Comparison of ENCODE assay signal across 26 mouse cellular contexts in genomic region chr3:108451969-108452368, GRCm38 (mm10). TPM values are rescaled to one million over a fixed set of nuclear protein-coding genes. Genes with fewer than 3 reads are reported as not detected.
DNase-seq lines count a peak whose midpoint lies in the region; ATAC-seq and TF ChIP-seq lines count a peak whose summit lies in the region.
"Had no signal": no experiment of that assay in that cellular context is flagged by ENCODE, and none has a peak within 500 bp of the region (broad histone marks: within the 10 kb centered on the region; RNA-seq: fewer than 3 reads in every experiment).

No protein-coding gene starts in this region.

- no peaks in the 10 kb centered on the region for H3K27me3 ChIP-seq in ES-Bruce4 (ENCODE audit: control insufficient read depth, insufficient read depth, low read length, poor library complexity, severe bottlenecking)
- no peaks in the 10 kb centered on the region for H3K27me3 ChIP-seq in intestine, embryonic 15.5 days (replicated peaks)
- H3K27me3 ChIP-seq: Patski had no signal

- H3K4me3 ChIP-seq in ES-Bruce4 (ENCODE audit: low read depth, low read length) = no peak overlapping the region
- no peak overlapping the region for H3K4me3 ChIP-seq in intestine, embryonic 15.5 days (replicated peaks)

- no peak overlapping the region for H3K9ac ChIP-seq in ES-Bruce4 (ENCODE audit: low read depth, poor library complexity, severe bottlenecking)
- H3K9ac ChIP-seq in intestine, embryonic 15.5 days = no peak overlapping the region

- H3K4me2 ChIP-seq in intestine, embryonic 15.5 days (replicated peaks) = no peak overlapping the region

- H3K36me3 ChIP-seq in ES-Bruce4 (ENCODE audit: control insufficient read depth, insufficient read depth, low read length, poor library complexity, severe bottlenecking) = no peaks in the 10 kb centered on the region
- H3K36me3 ChIP-seq in intestine, embryonic 15.5 days = no peaks in the 10 kb centered on the region
- H3K36me3 ChIP-seq: G1E had no signal

- H3K9me3 ChIP-seq in ES-Bruce4 (replicated peaks; ENCODE audit: control insufficient read depth, insufficient read depth, low read length, poor library complexity, severe bottlenecking) = no peaks in the 10 kb centered on the region
- no peaks in the 10 kb centered on the region for H3K9me3 ChIP-seq in intestine, embryonic 15.5 days
- H3K9me3 ChIP-seq: G1E had no signal

- DNase-seq in ES-CJ7 (ENCODE audit: low read depth, low spot score) (peak; percentile 75), R1 (ENCODE audit: low read depth, low spot score) (peak; percentile 57), ZHBTc4 (ENCODE audit: low read depth, low spot score) (peak; percentile 54)
- DNase-seq in heart, adult 9 months (ENCODE audit: low spot score in 2 of 2) = no peak
- DNase-seq in cerebellum, adult 9-11 months = no peak
- DNase-seq in neural tube, embryonic 10.5 days (ENCODE audit: extremely low spot score, low spot score) = no peak
- DNase-seq: adrenal gland, adult 2 months; adrenal gland, adult 8-10 months; adrenal gland, postnatal 10 days; adrenal gland, postnatal 14 days; adrenal gland, postnatal 25 days; adrenal gland, postnatal 36 days; B cell, adult 2 months; cerebellum, adult 11 months; cerebellum, adult 11-12 months; cerebellum, adult 18-20 months; cerebellum, adult 2 months; cerebellum, adult 8-10 months; cerebellum, adult 9-10 months had no signal

- no peak for TF ChIP-seq CTCF in ES-Bruce4 (IDR thresholded peaks at IDR 0.05; ENCODE audit: low read depth, low read length)

- ATAC-seq in intestine, embryonic 15.5 days = no peak
- ATAC-seq: activated CD4-positive, CD25-positive, alpha-beta regulatory T cell, adult 4 months; CD4-positive, CD25-positive, alpha-beta regulatory T cell, adult 4 months; Patski had no signal

- H3K27ac ChIP-seq in ES-Bruce4 (ENCODE audit: insufficient read depth, low read length) = 0 out of 2 replicates have a peak overlapping the region, but pooled peaks have one; percentile 37
- H3K27ac ChIP-seq in intestine, embryonic 15.5 days = no peak overlapping the region

- 87% methylated on average over 2 of the region's 2 CpGs for WGBS in intestine, embryonic 15.5 days

- no peak for TF ChIP-seq POLR2A in ES-Bruce4 (IDR thresholded peaks at IDR 0.05; ENCODE audit: insufficient read depth, low read length)

- peaks cover 3% of the 10 kb centered on the region for H3K4me1 ChIP-seq in ES-Bruce4 (ENCODE audit: control insufficient read depth, insufficient read depth, low read length)
- H3K4me1 ChIP-seq in intestine, embryonic 15.5 days (replicated peaks) = no peaks in the 10 kb centered on the region

- TF ChIP-seq EP300 in ES-Bruce4 (IDR thresholded peaks at IDR 0.05; ENCODE audit: insufficient read depth, low read depth, low read length) = peak; percentile 69

RNA-seq across cellular contexts. Expression of gene Sars, which starts 7.0 kb away (rescaled TPM):
- polyA plus RNA-seq in ES-Bruce4 (2011; ENCODE audit: insufficient read depth, insufficient read length, low read depth, missing spikeins) = 258 and 273 TPM in 2 replicates
- polyA plus RNA-seq in intestine, embryonic 15.5 days (2015; fragmentation: Nextera tagmentation; extraction: Ambion mirVana) = 145 and 150 TPM in 2 replicates

RNA-seq across cellular contexts. Expression of gene Celsr2, which starts 36.6 kb away (rescaled TPM):
- polyA plus RNA-seq in ES-Bruce4 (2011; ENCODE audit: insufficient read depth, insufficient read length, low read depth, missing spikeins) = 7.1 and 8.9 TPM in 2 replicates
- polyA plus RNA-seq in intestine, embryonic 15.5 days (2015; fragmentation: Nextera tagmentation; extraction: Ambion mirVana) = 3.2 and 6.1 TPM in 2 replicates
- polyA plus RNA-seq: C2C12 had no signal

Comparison
In these comparisons a context has a peak if more than half of its experiments do, and no peak if none do; other contexts are left out.
1. DNase-seq: peak in ES-CJ7 (single experiment), R1 (single experiment) and ZHBTc4 (single experiment); none in heart, adult 9 months (0 of 2), cerebellum, adult 9-11 months (single experiment) and neural tube, embryonic 10.5 days (single experiment).